Mouse (Mus musculus): ENCODE data around the gene Gm45140.

- no peak for TF ChIP-seq CTCF (IDR thresholded peaks at IDR 0.05; ENCODE audit: control insufficient read depth, insufficient read depth, low read length)
- no peak for TF ChIP-seq POLR2A (IDR thresholded peaks at IDR 0.05; ENCODE audit: borderline replicate concordance, control insufficient read depth, low read depth, low read length)
These were observed 85.2 kb downstream of the Gm45140 start for GRCm38 (mm10) chr6:87750184-87750910.
